Mouse (Mus musculus): ENCODE data around the gene Mllt1. TPM values are rescaled to one million over a fixed set of nuclear protein-coding genes. Genes with fewer than 3 reads are reported as not detected.

Gene Mllt1
- total RNA-seq, 2 experiments from 2014 or later, result 66.8 to 67.9 TPM

DNA sequence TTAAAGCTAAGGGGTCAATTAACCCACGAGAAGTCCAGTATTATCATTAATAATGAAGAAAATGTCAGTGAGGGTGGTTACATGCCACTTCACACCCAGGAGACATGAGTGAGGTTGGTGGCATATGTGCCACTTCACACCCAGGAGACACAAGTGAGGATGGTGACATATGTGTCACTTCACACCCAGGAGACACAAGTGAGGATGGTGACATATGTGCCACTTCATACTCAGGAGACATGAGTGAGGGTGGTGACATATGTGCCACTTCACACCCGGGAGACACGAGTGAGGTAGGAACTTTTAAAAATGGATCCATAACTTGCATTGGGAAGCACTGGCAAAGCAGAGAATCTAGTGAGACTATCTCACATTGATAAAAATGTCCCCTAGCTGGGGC, 84.0 kb downstream of the Mllt1 start:
- intact Hi-C loops (cut with DNase I), result no loop called here
- no peak for DNase-seq (ENCODE audit: low spot score in 2 of 2)

- intact Hi-C loops (cut with DNase I), result no loop called here
- DNase-seq (ENCODE audit: low spot score in 2 of 2), result no peak
Observed at GRCm38 (mm10) chr17:56849710-56850109, 85.5 kb downstream of the Mllt1 start.

- no peak for DNase-seq (ENCODE audit: low spot score in 2 of 2)
- intact Hi-C loops (cut with DNase I), result no loop called here
Observed at GRCm38 (mm10) chr17:56848785-56849184, 86.4 kb downstream of the Mllt1 start.

- no peak for DNase-seq (ENCODE audit: low spot score in 2 of 2)
- intact Hi-C loops (cut with DNase I), result no loop called here
Observed at GRCm38 (mm10) chr17:56843678-56844077, 91.5 kb downstream of the Mllt1 start.

Other genes with a start within 250 kb of the Mllt1 start
- gene Ndufa11, start 217.6 kb downstream of the Mllt1 start, total RNA-seq (2021), result 100 to 1,000 TPM; 227 to 229 TPM
- gene Vmac, start 217.4 kb downstream of the Mllt1 start, total RNA-seq (2021), result 1 to 10 TPM; 7.8 to 8.0 TPM
- 1 to 10 TPM; 2.6 to 4.5 TPM for gene Nrtn, start 177.9 kb downstream of the Mllt1 start, total RNA-seq (2021)
- 10 to 100 TPM; 66.2 to 75.0 TPM for gene Dus3l, start 170.7 kb downstream of the Mllt1 start, total RNA-seq (2021)
- under 1 TPM; 0.51 to 0.94 TPM for gene Prr22, start 165.2 kb downstream of the Mllt1 start, total RNA-seq (2021)
- 1 to 10 TPM; 2.1 to 2.4 TPM for gene Rfx2, start 104.4 kb downstream of the Mllt1 start, total RNA-seq (2021)
- not detected for gene Acsbg2, start 61.0 kb downstream of the Mllt1 start, total RNA-seq (2021)
- gene 1700061G19Rik, start 59.9 kb downstream of the Mllt1 start, total RNA-seq (2021), result under 1 TPM in 1 of 2 experiments, not detected in 1; 0.18 TPM
- gene Acer1, start 46.7 kb upstream of the Mllt1 start, total RNA-seq (2021), result not detected
- gene Clpp, start 54.9 kb upstream of the Mllt1 start, total RNA-seq (2021), result 10 to 100 TPM; 49.6 to 58.2 TPM
- gene Alkbh7, start 61.9 kb upstream of the Mllt1 start, total RNA-seq (2021), result 10 to 100 TPM; 19.9 to 26.0 TPM
- not detected for gene Pspn, start 64.6 kb upstream of the Mllt1 start, total RNA-seq (2021)
- 10 to 100 TPM; 54.9 to 58.4 TPM for gene Gtf2f1, start 75.9 kb upstream of the Mllt1 start, total RNA-seq (2021)
- under 1 TPM in 1 of 2 experiments, not detected in 1; 0.30 TPM for gene Gm17949, start 76.1 kb upstream of the Mllt1 start, total RNA-seq (2021)
- gene Khsrp, start 96.1 kb upstream of the Mllt1 start, total RNA-seq (2021), result 100 to 1,000 TPM; 116 to 117 TPM
- not detected for gene Slc25a41, start 106.2 kb upstream of the Mllt1 start, total RNA-seq (2021)
- 1 to 10 TPM in 1 of 2 experiments, not detected in 1; 1.6 TPM for gene Crb3, start 123.7 kb upstream of the Mllt1 start, total RNA-seq (2021)
- gene Slc25a23, start 124.4 kb upstream of the Mllt1 start, total RNA-seq (2021), result 100 to 1,000 TPM; 361 to 364 TPM
- gene Dennd1c, start 143.1 kb upstream of the Mllt1 start, total RNA-seq (2021), result 1 to 10 TPM; 1.8 to 1.9 TPM
- gene Tubb4a, start 152.4 kb upstream of the Mllt1 start, total RNA-seq (2021), result 100 to 1,000 TPM; 671 to 695 TPM
- under 1 TPM; 0.26 to 0.42 TPM for gene Tnfsf9, start 169.9 kb upstream of the Mllt1 start, total RNA-seq (2021)
- not detected for gene Cd70, start 214.4 kb upstream of the Mllt1 start, total RNA-seq (2021)

Measured in left cerebral cortex, postnatal 14 days (tissue).